Mouse (Mus musculus) heart, embryonic 11.5 days (tissue): ENCODE results near the gene Stag1. TPM values are rescaled to one million over a fixed set of nuclear protein-coding genes. Genes with fewer than 3 reads are reported as not detected.
"Not testable (repeated sequence)": the region's sequence is repeated elsewhere in the genome, so short reads cannot be mapped to it uniquely, and the experiment has no call there.

ENCODE experiments used
- ATAC-seq: fragments of 200-750 bp; cut with Nextera tagmentation; replicated peaks from 2 replicates; pipeline ENCODE4 v1.8.0; 2017; ENCODE audit warnings: moderate library complexity; ENCODE audit not compliant: insufficient number of reproducible peaks, low FRiP score, low TSS enrichment
- H3K27ac ChIP-seq: fragments of 300-500 bp; sonication (generic); 2 replicates; pipeline ENCODE4 v1.5.1; 2014; ENCODE audit warnings: mild to moderate bottlenecking, low read depth, low read length
- H3K27me3 ChIP-seq: fragments of 300-500 bp; sonication (generic); 2 replicates; pipeline ENCODE4 v1.6.1; 2014; ENCODE audit warnings: mild to moderate bottlenecking, low read length, mixed read lengths; ENCODE audit not compliant: control insufficient read depth, insufficient read depth
- H3K36me3 ChIP-seq: fragments of 300-500 bp; sonication (generic); 2 replicates; pipeline ENCODE4 v1.6.1; 2014; ENCODE audit warnings: mild to moderate bottlenecking, low read length, moderate library complexity, mixed read lengths; ENCODE audit not compliant: control insufficient read depth, insufficient read depth
- H3K4me1 ChIP-seq: fragments of 300-500 bp; sonication (generic); 2 replicates; pipeline ENCODE4 v1.6.1; 2014; ENCODE audit warnings: low read length; ENCODE audit not compliant: control insufficient read depth, insufficient read depth
- H3K4me2 ChIP-seq: fragments of 300-500 bp; sonication (generic); 2 replicates; pipeline ENCODE4 v1.6.1; 2014; ENCODE audit warnings: mild to moderate bottlenecking, moderate library complexity
- H3K4me3 ChIP-seq: fragments of 300-500 bp; sonication (generic); 2 replicates; pipeline ENCODE4 v1.5.1; 2014; ENCODE audit warnings: low read depth, low read length
- H3K9ac ChIP-seq: fragments of 300-500 bp; sonication (generic); 2 replicates; pipeline ENCODE4 v1.6.1; 2014; ENCODE audit warnings: mild to moderate bottlenecking, low read depth, low read length, moderate library complexity
- H3K9me3 ChIP-seq: fragments of 300-500 bp; sonication (generic); replicated peaks from 2 replicates; pipeline ENCODE4 v1.6.1; 2016; ENCODE audit warnings: low read length; ENCODE audit not compliant: control insufficient read depth
- WGBS: fragments of 180-500 bp; shearing (Covaris S2); extraction: QIAGEN DNeasy Blood & Tissue Kit; methylation state at CpG from one replicate; pipeline ENCODE4 v1.1.7; 2014; ENCODE audit not compliant: insufficient replicate concordance; 5-methylcytosine and 5-hydroxymethylcytosine counted together
- polyA plus RNA-seq: library from polyadenylated mRNA; unstranded; fragments of >200 nt; fragmentation: Nextera tagmentation; extraction: Ambion mirVana; gene quantifications from 2 replicates; pipeline ENCODE4 v1.2.1, GENCODE M21; 2014

The Stag1 gene
- polyA plus RNA-seq, 1 experiment from 2014 or later = 35.6 TPM

DNA sequence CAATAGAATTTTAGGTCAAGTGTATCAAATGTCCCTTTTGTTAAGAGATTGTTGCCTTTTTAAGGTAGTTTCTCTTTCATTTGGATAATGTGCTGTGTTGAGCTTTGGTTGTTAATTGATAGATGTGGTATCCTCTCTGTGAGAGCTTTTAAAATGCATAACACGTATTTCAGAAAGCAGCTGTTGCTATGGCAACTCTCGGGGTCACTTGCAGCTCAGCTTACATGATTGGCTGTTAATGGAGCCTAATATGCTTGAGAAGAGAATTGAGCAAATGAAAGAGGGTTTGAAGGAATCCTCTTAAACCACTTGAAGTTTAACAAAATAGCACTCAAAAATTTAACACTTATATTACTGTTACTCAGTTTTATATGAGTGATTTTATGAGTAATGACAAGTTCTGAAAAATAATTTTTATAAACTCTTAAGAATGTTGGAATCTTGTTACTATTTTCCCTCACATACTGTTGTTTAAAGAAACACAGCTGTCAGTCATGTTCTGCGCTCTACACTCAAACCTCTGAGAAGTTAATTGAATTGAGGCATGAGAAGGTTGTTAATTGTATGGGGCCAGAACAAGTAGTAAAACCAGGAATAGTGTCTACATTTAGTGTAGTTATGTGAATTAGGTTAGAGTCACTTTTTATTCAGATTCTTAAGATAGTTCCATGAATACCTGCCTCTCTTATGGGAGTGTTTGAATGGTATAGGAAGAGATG, 88.3 kb downstream of the Stag1 start:
- no peaks in the 10 kb centered on the region for H3K9me3 ChIP-seq
- no peak for ATAC-seq
- H3K27ac ChIP-seq = no peak overlapping the region
- no peaks in the 10 kb centered on the region for H3K36me3 ChIP-seq
- H3K27me3 ChIP-seq = no peaks in the 10 kb centered on the region
- H3K4me2 ChIP-seq = no peak overlapping the region
- H3K4me1 ChIP-seq = 0 out of 2 replicates have a peak, but pooled peaks cover 2% of the 10 kb centered on the region
- H3K9ac ChIP-seq = no peak overlapping the region
- 52% methylated on average over 3 of the region's 3 CpGs for WGBS
- no peak overlapping the region for H3K4me3 ChIP-seq

- Histone ChIP-seq H3K9ac (no peak overlapping the region), H3K27ac (no peak overlapping the region), H3K4me2 (no peak overlapping the region), H3K9me3 (no peaks in the 10 kb centered on the region), H3K4me3 (no peak overlapping the region), H3K36me3 (no peaks in the 10 kb centered on the region), H3K4me1 (no peaks in the 10 kb centered on the region), H3K27me3 (no peaks in the 10 kb centered on the region)
- ATAC-seq = no peak
- WGBS = 88% methylated on average over 3 of the region's 3 CpGs
These were observed 92.2 kb downstream of the Stag1 start for GRCm38 (mm10) chr9:100689765-100690316.

- no peak overlapping the region for H3K27ac ChIP-seq
- ATAC-seq = no peak
These were observed 94.6 kb downstream of the Stag1 start for GRCm38 (mm10) chr9:100692239-100692638.

DNA sequence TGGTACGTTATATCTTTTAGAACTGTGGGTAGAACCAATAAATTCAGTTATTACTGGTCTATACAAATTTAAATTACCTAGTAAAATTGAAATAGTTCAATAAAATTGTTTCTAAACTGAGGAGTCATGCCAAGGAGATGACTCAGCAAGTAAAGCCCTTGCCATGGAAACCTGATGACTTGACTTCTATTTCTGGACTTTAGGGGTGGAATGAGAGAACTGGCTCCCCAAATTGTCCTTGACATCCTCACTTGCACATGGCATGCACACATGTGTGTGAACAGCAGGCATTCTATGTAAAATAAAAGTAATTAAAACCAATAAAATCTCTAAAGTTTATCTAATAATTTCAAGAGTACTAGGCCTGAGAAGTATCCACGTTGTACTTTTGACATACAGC, 98.9 kb downstream of the Stag1 start:
- H3K4me3 ChIP-seq = no peak overlapping the region
- no peak overlapping the region for H3K9ac ChIP-seq
- 74% methylated on average over 2 of the region's 2 CpGs for WGBS
- H3K4me1 ChIP-seq = peaks cover 4% of the 10 kb centered on the region; the same call in 1 of the 2 replicates
- no peak for ATAC-seq
- H3K27me3 ChIP-seq = no peaks in the 10 kb centered on the region
- H3K4me2 ChIP-seq = no peak overlapping the region
- H3K27ac ChIP-seq = no peak overlapping the region
- no peaks in the 10 kb centered on the region for H3K9me3 ChIP-seq
- H3K36me3 ChIP-seq = no peaks in the 10 kb centered on the region

More at GRCm38 (mm10) chr9:100692239-100692638, 94.6 kb downstream of the Stag1 start:
- H3K27me3 ChIP-seq = no peaks in the 10 kb centered on the region
- no peak overlapping the region for H3K4me2 ChIP-seq
- 62% methylated on average over 1 of the region's 1 CpGs for WGBS
- H3K36me3 ChIP-seq = no peaks in the 10 kb centered on the region
- no peaks in the 10 kb centered on the region for H3K9me3 ChIP-seq
- H3K9ac ChIP-seq = no peak overlapping the region
- H3K4me3 ChIP-seq = no peak overlapping the region
- no peaks in the 10 kb centered on the region; the same call in 1 of the 2 replicates for H3K4me1 ChIP-seq

DNA sequence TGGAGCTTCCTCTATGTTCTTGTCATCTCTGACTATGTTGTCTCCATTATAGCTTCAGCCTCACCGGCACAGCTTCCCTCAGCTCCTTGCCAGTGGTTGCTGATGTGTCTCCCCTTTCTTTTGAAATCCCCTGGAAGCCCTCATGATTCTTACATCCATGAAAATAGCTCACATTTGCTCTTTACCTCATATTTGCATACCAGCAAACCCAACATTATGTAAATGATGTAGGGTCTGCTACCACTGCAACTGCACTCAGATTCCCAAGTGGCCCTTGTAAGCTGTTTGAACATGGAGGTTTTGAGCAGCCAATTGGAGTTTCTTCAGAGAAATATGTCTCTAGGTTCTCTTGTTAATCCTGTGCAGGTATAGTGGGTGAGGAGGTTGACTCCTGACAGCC, 110.0 kb downstream of the Stag1 start:
- H3K27ac ChIP-seq = no peak overlapping the region
- 88% methylated on average over 1 of the region's 1 CpGs for WGBS
- ATAC-seq = no peak
- no peaks in the 10 kb centered on the region for H3K4me1 ChIP-seq
- no peaks in the 10 kb centered on the region for H3K27me3 ChIP-seq
- no peaks in the 10 kb centered on the region for H3K36me3 ChIP-seq
- no peak overlapping the region for H3K9ac ChIP-seq
- no peak overlapping the region for H3K4me3 ChIP-seq
- H3K9me3 ChIP-seq = no peaks in the 10 kb centered on the region
- no peak overlapping the region for H3K4me2 ChIP-seq

DNA sequence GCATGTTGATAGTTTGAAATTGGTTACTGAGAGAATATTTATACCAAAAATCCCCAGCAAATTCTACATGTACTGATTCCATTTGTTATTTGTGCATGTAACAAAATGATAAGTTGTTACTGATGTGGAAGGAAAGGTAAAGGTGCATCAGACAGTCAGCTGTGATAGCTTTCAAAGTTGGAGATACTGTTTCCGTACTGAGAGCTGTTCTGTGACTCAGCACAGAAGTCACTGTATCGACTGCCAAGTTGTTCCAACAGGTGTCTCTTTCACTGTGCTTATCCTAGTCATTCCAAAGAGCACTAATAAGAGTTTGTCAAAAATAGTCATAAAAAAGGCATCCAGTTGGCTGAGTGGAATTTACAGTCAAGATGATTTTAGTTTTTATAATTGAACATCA, 114.1 kb downstream of the Stag1 start:
- Histone ChIP-seq H3K36me3 (no peaks in the 10 kb centered on the region), H3K4me2 (no peak overlapping the region), H3K4me3 (no peak overlapping the region), H3K27me3 (no peaks in the 10 kb centered on the region), H3K27ac (no peak overlapping the region), H3K9ac (no peak overlapping the region), H3K4me1 (no peaks in the 10 kb centered on the region), H3K9me3 (no peaks in the 10 kb centered on the region)
- 42% methylated on average over 2 of the region's 2 CpGs for WGBS
- ATAC-seq = no peak

GRCm38 (mm10) chr9:100724832-100725231, 127.2 kb downstream of the Stag1 start:
- not testable (repeated sequence) for ATAC-seq, H3K36me3 ChIP-seq, H3K27ac ChIP-seq, H3K27me3 ChIP-seq, H3K4me3 ChIP-seq, H3K9ac ChIP-seq, H3K4me1 ChIP-seq, H3K9me3 ChIP-seq, H3K4me2 ChIP-seq
- 87% methylated on average over 2 of the region's 2 CpGs for WGBS

GRCm38 (mm10) chr9:100731839-100732238, 134.2 kb downstream of the Stag1 start:
- no peak for ATAC-seq
- Histone ChIP-seq H3K27ac (no peak overlapping the region), H3K4me3 (no peak overlapping the region), H3K36me3 (no peaks in the 10 kb centered on the region), H3K27me3 (no peaks in the 10 kb centered on the region), H3K4me2 (no peak overlapping the region), H3K4me1 (peaks cover 4% of the 10 kb centered on the region; the same call in 1 of the 2 replicates), H3K9me3 (no peaks in the 10 kb centered on the region), H3K9ac (no peak overlapping the region)
- 89% methylated on average over 1 of the region's 1 CpGs for WGBS
